Mouse (Mus musculus) embryonic fibroblast, embryonic 13.5 days (primary cell): Measurements from ENCODE around the gene Tsks.

ENCODE experiments used
- CTCF ChIP-seq: IDR thresholded peaks from 2 replicates; pipeline ENCODE4 v1.5.1; 2011; ENCODE audit warnings: mild to moderate bottlenecking, control low read depth, low read length, moderate library complexity, borderline replicate concordance; ENCODE audit not compliant: insufficient read depth
- POLR2A ChIP-seq: IDR thresholded peaks from 2 replicates; pipeline ENCODE4 v1.6.1; 2011; ENCODE audit warnings: low read depth, mild to moderate bottlenecking, control low read depth, low read length, moderate library complexity

DNA sequence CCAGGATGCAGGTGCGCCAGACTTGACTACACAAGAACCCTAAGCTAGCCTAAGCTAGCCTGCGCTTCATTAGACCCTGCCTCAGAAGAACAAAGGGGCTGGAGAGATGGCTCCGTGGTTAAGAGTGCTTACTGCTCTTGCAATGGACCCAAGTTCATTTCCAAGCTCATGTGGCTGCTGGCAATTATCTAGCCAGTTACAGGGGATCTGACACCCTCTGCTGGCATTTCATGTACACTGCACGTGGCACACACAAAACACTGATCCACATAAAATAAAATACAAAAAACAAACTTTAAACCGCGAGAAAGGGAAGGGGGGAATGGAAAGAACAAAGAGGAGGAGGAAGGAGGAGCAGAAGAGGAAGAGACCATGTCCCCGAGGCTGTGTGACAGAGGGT is 15.2 kb downstream of the Tsks start:
- TF ChIP-seq CTCF (no peak), POLR2A (no peak)
